Mouse (Mus musculus): Measurements from ENCODE around the gene Blmh.

Blmh gene

GRCm38 (mm10) chr11:77000741-77001140 lies 76.1 kb downstream of the Blmh start:
- DNase-seq (ENCODE audit: low spot score): no peak

DNA sequence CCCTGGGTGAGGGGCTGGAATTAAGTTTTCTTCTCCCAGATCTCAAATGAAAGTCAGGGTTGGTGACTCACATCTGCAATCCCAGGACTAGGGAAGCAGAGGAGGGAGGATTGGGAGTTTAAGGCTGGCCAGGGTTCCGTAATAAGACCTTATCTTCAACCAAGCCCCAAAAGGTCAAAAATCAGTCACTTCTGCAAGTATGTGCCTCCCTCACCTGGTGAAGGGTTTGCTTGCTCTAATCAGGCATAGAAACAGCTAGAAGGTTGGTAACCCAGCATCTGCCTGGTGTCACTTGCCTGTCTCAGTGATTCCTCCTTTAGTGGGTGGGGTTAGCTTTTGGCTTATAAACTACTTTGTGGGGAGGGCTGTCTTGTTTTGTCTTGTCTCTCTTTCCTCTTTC lies 77.8 kb downstream of the Blmh start:
- no peak for DNase-seq (ENCODE audit: low spot score)

DNA sequence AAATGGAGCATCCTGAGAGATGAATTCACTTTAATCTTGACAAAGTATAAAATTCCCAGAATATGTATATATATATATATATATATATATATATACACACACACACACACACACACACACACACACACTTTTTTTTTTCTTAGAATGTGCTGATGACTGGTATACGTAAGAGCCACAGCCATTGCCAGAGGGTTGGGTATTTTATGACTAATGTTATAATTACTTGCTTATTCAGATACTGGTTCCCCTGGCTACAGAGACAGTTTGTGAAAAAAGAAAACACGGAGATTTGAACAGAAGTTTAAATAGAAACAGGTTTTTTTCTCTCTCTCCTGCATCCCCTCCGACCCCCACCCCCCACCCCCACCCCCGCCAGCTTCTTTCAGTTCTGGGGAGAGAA lies 81.3 kb downstream of the Blmh start:
- no peak for DNase-seq (ENCODE audit: low spot score)

DNA sequence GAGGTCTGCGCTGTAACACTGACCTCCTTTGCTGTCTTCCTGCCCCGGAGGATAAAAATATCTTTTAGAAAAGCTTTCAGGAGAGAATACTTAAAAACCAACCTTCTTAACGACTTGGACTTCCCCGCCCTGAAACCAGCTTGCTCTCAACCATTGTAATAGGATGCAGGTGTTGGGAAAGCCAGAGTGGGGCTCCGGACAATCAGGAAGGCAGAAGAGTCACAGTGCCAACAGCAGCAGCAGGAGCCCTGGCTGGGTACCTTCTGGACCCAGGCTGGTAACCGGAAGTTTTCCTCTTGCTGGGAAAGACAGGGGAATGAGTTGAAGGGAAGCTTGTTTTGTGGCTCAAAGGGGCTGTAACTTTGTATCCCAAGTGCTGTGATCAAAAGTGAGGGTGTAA lies 82.0 kb downstream of the Blmh start:
- DNase-seq (ENCODE audit: low spot score): no peak

DNA sequence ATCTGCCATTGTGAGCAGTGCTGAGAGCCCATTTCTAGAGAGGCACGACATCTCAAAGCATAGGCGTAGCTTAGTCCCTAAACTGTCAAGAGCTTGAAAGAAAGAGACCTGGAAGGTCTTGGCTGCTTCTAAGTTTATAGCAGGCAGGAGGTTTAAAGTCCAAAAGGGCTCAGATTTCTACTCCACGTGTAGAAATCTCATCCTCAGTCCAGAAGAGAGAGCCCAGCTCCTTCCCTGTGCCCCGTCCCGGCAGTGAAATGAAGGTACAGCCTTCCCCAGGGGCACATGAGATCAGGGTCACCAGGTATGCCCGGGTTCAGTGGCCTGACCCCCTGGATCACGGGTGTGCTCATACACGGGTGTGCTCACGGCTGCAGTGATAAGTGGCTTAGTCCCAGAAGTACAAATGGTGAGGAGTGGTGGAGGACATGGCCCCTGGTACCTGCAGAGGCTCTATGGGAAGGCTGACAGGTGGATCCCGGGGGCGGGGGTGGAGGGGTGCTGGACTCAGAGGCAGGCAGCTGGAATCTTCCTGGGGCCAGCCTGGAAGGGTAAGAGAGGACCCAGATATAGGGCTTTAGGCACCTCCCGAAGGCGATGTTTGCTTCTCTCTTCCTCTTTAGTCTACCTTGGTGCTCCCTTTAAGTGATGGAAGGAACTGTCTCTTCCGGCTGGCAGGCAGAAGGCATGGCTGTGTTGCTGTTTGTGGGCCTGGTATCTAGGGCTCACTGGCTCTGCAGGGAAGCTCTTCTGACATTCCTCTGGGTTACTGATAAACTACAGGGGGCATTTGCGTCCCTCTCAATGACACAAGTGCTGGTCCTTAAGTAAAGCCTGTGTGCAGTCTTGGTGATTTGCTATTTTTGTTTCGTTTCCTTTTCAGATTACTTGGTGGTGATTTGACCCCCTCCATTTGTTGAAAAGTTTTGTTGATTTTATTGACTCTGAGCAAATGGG lies 84.7 kb downstream of the Blmh start:
- no peak for DNase-seq (ENCODE audit: low spot score)

- DNase-seq (ENCODE audit: low spot score): no peak
Measured at GRCm38 (mm10) chr11:77010762-77011475, 86.3 kb downstream of the Blmh start.

GRCm38 (mm10) chr11:77018046-77018445 lies 93.4 kb downstream of the Blmh start:
- no peak for DNase-seq (ENCODE audit: low spot score)

- no peak for DNase-seq (ENCODE audit: low spot score)
Measured at GRCm38 (mm10) chr11:77019539-77019938, 94.9 kb downstream of the Blmh start.

DNA sequence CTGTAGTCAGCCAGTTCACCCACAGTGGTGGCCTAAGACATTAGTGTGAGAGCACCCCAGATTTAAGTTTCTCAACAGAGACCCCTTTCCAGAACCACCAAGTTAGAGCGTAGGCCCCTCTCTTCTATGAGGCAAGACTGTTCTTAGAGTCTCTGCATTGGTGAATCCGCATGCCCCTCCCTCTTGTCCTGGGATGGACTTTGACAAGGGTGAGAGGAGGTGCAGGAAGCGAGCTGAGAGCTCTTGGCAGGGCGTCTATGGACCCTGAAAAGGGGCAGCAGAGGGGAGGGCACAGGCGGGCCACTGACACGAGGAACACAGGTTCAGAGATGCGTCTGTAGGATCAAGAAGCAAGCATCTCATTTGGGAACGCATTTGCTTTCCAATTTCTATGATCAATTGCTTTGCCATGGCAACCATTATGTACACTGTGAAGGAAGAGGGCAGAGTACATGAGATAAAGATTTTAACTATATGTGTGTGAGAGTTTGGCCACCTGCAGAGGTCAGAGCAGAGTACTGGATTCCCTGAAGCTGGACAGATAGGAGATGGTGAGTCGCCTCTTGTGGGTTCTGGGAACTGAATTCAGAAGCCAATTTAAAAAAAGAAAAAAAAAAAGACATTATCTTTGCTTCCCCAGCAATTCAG lies 97.3 kb downstream of the Blmh start:
- no peak for DNase-seq (ENCODE audit: low spot score)

DNA sequence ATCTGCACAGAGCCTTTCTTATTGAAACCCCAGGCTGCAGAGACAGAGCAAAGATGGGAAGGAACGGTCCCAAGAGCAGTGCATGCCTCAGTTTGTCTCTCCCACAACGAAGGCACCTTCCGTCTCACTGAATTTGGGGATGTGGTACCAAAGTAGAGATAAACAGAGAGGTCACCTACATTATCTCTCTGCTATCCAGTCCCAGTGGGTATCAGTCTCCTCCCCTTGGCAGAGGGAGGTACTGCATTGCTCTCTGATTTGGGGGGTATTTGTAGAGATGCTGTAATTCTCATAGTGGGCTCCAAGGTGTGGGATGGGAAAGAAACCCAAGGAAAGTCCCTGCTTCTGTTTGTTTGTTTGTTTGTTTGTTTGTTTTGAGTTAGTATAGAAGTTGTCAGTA lies 102.0 kb downstream of the Blmh start:
- DNase-seq (ENCODE audit: low spot score): no peak

GRCm38 (mm10) chr11:77028157-77028556 lies 103.5 kb downstream of the Blmh start:
- no peak for DNase-seq (ENCODE audit: low spot score)

GRCm38 (mm10) chr11:77031151-77031934 lies 106.7 kb downstream of the Blmh start:
- no peak for DNase-seq (ENCODE audit: low spot score)

Data from layer of hippocampus, adult 9-10 months (tissue).